Mouse (Mus musculus) common myeloid progenitor, adult 5-6 weeks (primary cell): ENCODE results near the gene Ptprn2. TPM values are rescaled to one million over a fixed set of nuclear protein-coding genes. Genes with fewer than 3 reads are reported as not detected.

Experiments
- ATAC-seq: replicated peaks from 2 replicates; pipeline ENCODE4 v1.8.0; 2016; ENCODE audit warnings: low read depth, mild to moderate bottlenecking, moderate TSS enrichment, inconsistent platforms; ENCODE audit not compliant: poor library complexity, severe bottlenecking
- total RNA-seq: library from RNA; stranded (forward); fragments of 200-1000, 187-1606 nt; gene quantifications from 2 replicates; pipeline ENCODE4 v1.2.3, GENCODE M21; 2017

The Ptprn2 gene
- total RNA-seq, 1 experiment from 2014 or later = not detected

DNA sequence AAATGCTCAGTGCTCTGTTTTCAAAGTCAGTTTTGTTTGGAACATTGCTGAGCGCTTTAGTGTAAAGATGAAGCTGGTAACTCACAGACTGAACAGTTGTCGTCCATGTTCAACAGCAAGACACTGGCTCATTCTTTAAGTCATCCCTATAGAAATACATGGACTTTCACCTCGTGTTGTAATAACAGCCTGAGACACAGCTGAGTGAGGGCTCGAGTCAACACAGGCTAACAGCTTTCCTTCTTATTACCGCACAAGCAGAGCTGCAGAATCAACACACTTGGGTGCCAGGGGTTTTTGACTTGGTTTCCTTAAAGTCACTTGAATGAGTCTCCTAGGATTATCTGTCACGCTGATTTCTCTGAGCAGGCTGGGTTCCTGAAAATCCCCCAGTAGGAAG, 744.8 kb downstream of the Ptprn2 start:
- no peak for ATAC-seq

DNA sequence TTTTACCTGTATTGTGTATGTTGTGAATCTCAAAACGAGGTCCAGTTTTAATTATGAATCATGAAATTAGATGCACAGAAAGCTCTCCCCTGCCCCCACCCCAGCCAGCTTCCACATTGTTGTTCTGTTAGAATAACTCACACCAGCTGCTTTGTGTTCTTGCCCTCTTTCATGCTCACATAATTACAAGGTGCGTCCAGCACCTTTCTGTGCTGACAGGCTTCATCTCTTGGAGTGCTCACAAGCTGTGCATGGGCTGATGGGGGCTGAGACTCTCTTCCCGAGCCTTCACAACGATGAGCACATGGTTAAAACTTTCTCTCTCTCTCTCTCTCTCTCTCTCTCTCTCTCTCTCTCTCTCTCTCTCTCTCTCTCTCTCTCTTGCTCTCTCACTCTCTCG, 746.3 kb downstream of the Ptprn2 start:
- ATAC-seq = no peak

DNA sequence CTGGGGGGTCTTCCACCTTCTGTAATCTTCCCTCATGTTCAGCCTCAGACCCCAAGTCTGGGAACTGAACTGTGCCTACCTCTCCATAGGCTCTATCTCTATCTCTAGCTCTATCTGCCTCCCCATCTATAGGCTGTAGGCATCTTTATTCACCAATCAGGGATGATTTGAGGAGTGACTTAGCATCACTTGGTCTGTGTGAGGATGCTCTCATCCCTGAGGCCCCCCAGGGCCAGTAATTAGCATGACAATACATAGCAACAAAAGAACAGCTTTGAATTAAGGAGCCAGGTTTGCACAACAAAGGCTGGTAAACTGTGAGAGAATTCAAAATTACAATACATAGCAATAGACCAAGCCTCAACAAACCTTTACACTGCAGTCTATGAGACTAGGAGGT, 749.6 kb downstream of the Ptprn2 start:
- no peak for ATAC-seq

DNA sequence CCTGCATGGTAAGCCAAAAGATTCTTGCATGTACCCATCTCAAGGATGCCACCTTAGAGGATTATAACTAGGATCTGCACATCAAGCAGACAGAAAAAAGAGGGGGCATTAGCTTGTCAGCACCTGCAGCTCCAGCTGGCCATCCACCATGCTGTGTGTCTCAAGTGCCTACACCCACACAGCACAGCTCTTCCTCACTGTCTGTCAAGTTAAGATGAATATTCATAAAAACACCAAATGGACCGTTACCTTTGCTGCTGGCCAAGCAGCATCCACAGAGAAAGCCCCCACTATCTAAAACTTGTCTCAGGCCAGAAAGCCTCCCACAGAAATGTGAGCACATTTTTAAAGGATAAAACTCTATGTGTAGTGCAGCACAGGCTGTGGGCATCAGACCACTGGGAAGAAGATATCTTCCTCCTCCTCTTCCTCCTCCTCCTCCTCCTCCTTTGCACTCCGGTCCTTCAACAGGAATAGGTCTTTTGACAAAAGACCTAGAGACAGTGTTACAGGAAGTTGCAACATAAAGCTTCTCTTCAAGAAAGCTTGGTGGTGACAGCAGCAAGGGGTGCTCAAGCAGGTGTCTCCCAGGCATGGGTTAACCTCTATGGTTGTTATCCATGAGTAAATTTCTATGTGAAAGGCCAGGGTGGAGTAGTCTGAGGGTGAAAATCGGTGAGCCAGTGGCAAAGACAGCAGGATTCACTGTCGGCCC, 750.7 kb downstream of the Ptprn2 start:
- ATAC-seq = no peak

DNA sequence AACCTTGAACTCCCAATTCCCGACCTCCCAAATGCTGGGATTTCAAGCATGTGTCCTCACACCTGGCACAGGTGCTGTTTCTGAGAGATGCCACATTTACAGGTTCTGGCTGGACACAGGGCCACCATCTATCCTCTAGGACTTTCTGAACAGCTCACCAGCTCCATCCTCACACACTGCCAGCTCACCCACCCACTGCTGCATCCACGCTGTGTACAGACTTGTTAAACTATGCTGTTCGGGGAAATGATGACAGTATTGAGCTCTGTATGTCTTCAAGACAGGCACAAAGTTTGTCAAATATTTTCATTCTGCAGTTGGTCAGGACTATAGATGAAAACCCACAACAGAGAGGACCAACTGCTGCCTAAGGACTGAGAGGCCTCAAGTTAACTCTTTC, 751.5 kb downstream of the Ptprn2 start:
- no peak for ATAC-seq

DNA sequence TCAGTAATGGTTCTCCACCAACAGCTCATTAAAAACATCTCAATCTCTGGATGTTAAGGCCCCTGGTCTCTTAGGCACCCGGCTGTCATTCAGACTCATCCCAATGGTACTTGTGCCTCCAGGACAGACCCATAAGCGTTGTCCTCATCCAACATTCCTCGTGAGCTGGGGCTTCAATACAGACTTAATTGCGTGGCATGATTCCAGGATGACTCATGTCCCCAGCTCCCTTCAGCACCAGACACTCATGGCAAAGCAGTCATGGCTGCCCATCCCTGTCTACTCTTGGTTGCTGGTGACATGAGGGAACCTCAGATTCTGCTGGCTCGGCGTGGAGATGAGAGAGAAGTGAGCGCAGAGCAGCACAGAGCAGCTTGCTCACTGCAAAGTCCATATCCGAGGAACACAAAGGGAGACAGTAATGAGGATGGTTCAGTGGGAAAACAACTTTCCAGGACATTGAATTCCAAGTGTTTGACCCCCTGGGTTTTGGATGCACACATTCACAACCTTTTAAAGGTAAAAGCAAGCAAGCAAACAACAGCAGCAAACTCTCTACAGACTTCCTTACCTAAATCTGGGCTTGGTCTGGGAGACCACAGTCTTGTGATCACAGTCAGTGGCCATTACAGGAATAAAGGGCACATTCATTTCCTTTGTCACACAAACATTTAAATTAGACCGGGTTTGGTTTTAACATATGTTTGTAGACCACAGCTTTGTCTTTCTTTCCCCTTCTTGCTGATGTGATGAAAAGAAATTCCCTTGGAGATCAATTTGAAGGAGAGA, 754.6 kb downstream of the Ptprn2 start:
- no peak for ATAC-seq

DNA sequence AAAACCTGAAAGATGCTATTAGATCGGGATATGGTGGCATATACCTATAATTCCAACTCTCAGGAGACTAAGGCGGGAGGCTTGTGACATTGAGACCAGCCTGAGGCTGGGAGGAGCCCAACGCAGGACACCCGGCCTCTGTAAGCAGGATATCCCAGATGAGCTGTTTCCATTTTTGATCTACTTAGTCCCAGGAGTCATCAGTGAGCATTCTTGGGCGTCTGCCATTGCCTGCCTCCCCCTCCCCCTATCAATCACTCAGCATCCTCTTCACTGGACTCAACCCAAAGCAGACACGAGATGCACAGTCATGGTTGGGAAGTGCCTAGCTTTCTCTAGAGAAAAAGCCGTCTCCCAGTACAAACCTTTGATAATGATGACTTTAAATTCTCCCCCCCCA, 756.7 kb downstream of the Ptprn2 start:
- ATAC-seq = 0 out of 2 replicates have a peak, but pooled peaks have one; percentile 36

DNA sequence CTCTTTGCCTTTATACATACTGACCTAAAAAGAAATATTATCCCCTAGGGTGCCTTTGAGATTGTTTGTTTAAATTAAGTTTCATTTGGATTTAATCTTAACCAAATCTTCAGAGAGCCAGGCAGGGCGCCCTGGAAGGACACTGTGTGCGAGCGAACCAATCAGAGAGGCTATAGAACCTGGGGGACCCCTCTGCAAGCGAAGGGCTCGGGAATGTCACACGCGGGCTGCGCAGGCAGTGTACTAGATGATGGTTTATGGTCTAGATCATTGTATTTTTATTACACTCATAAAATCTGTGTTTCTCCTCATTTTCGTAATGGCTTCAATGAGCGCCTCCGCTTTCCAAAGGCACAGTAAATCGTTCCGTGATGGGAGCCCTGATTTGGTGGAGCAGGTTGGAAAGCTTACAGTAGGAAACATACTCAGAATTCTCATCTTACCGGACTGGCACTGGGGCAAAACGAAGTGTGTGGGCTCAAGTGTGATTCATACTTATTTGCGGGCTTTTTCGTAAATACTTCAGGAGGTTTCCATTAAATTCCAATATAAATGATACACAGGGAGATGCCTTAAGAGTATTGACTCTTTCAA, 760.5 kb downstream of the Ptprn2 start:
- ATAC-seq = no peak

DNA sequence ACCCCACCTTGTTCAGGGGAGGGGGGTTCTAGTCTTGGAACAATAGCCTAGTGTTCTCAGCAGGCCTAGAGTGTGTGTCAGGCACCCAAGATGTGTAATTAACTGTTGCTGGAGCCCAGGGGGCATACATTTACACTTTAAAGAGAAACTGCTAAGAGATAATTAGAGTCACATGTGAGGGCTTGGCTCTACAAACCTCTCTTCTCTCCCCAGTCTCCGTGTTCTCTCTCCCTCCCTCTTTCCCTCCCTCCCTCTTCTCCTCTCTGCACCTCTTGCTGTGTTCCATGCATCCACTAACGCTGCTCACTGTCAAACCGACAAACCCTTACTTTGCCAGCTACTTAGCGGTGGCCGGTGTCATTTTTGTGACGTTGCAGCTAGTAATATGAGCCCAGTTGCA, 764.9 kb downstream of the Ptprn2 start:
- ATAC-seq = no peak

DNA sequence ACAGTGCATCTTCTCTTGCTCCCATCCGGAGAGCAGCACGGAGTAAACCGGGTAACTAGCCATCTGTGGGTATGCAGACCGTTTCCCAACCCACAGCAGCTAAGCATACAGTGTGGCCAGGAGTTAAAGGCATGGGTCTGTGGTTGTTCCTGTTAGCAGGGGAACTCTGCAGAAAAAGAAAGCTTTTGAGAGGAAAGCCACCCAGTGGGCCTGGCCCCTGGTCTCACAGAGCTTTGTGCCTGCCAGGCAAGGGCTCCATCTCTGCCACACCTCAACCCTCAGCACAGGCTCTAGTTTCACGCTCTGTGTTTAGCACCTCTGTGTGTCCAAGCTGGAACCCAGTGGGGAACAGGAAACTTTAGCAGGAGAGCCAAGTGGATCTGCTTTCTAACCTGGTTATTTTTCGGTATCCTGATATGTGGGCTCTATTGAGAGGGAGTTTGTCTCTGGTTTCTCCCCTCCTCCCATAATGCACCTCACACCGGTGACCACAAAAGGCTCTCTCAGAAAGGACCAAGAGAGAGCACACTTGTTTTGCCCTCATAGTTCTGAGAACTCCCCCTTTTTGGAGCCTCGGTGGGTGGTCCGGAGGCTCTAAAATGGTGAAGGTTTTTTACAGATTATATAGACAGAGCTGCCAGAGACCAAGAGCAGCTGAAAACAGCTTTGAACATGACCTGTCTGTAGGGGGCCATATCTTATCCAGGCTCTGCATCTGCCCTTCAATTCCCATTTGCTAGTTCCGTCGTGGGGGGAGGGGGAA, 766.3 kb downstream of the Ptprn2 start:
- peak; percentile 68 for ATAC-seq

DNA sequence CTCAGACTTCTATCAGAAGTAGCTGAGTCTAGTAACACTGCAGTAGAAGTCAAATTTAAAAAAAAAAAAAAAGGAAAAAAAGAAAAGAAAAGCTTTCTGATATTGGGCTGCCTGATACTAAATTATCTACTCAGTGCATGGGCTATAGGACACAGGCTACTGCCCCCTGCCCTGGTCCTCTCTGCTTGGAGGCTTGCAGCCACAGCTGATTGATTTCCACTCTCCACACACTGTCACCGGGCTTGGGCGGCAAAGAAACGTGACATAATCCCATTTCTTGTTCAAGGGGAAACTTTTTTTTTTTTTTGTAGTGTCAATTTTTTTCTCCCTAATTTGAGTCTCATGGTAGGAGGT, 766.9 kb downstream of the Ptprn2 start:
- peak; percentile 34 for ATAC-seq

DNA sequence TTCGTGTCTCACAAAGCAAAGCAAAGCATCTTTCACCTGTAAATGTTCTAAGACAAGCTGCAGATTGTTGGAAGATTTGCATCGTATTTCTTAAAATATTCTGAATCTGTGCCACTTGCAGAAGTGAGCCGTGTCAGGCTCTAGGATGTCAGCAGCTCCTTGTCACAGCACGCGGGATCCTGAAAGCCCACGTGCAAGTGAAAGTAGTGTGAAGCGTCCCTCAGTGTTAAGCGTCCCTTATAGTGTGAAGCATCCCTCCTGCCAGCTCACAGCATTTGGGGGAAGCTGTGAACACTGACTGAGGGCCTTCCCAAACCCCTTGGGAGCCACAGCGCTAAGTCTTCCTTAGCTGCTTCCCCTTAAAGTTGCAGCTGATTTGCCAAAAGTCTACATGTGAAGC, 768.8 kb downstream of the Ptprn2 start:
- no peak for ATAC-seq

DNA sequence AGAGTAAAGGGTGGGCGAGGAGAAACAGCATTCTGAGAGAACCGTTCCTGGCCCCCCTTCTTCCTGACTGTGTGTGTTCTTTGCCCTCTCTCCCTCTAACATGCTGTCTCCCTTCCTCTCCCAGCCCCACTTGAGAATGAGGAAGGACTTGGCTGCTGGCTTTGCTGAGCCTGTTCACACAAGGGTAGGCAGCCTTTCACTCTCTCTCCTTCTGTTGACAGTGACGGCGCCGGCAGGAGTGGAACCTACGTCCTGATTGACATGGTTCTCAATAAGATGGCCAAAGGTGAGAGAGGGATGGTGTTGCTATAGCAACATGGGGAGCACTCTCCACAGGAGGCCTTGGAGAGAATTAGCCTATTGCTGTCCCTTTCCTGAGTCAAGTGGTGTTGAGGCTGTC, 769.8 kb downstream of the Ptprn2 start:
- ATAC-seq = peak; percentile 51

DNA sequence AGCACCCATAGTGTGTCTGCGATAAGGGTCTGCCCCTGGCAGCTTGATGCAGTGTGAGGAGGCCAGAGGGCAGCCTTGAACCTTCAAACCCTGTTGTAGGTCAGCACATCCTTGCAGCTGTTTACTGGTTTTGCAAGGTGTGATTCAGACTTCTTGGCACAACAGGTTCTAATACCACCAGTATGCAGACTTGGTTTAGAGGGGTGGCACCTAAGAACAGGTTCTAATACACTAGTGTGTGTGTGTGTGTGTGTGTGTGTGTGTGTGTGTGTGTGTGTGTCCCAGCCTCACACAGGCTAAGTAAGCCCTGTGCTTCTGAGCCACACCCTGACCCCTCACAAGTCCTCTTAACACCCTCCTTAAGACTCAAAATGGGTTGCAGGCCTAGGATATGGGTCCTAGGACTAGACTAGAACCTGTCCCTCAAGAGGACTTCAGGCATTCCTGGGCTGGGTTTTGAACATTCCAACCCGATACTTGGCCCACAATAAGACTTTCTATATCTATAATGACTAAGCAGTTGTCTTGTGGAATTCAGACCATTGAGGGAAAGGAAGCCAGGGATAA, 770.3 kb downstream of the Ptprn2 start:
- no peak for ATAC-seq

DNA sequence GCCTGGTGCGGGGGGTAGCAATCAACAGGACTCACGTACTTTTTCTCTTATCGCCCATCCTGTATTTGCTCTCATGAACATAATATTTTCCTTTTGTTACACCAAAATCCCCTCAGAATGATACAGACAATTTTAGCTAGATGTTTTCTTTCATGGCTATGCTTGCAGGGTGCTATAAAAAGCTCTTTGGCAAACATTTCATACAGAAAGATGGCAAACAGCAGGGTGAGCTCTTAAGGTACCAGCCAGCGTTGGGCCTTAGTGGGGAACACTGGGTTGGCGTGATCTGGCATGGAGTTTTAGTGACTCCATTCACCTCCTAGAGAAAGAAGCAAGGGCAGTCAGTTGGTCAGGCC, 771.3 kb downstream of the Ptprn2 start:
- ATAC-seq = no peak

DNA sequence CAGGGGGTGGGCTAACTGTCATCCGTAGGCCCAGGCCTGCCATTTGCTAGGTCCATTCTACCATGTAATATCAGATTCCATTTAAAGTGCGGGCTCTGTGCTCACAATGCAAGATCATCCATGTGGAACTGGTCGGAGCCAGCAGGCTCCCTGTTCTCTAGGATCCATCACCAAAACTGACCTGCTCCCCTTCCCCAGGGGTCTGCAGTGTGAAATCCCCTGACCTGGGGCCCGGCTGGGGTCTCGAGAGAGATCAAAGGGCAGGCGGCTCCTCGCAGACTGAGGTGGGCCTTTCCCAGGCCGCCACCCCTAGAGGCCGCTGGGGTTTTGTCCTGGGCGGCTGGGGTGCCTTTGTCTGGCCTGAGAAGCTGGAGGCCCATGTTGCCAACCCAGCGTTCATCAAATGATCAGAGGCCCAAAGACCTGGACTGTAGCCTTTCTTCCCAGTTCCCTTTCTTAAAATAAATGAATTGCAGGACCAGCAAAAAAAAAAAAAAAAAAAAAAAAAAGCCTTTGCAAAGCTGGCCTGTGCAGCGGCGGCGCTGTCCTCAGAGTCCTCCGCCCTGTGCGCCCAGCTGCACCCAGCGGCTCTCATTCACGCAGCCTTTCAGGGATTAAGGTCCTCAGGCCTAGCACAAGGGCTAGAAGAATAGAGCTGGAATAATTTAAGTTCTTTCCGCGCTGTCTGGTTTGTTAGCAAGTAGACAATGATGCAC, 771.8 kb downstream of the Ptprn2 start:
- ATAC-seq = no peak

DNA sequence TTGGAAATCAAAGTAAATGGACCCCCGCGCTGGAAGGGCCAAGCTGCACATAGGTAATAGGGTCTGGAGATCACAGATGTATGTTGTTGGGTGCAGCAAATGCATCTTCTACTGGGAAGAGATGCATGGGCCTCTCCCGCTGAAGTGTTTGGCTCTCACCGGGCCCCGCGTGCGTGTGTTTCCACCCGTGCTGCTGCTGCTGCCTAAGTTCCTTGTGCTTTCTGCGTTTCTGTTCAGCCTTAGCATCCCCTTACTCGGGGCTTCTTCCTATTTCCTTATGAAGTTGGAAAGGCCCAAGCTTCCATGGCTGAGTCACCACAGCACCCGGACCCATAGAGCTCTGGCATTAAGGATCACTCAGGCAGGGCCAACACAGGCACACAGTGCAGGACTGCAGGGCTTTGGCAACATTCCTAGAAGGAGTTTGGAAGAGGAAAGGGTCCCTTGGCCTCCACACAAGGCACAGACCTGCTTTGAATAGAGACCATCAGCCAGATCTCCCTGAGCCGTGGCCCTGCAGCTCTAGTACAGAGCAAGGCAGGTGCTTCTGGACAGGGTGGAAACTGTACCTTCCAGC, 772.5 kb downstream of the Ptprn2 start:
- ATAC-seq = no peak

DNA sequence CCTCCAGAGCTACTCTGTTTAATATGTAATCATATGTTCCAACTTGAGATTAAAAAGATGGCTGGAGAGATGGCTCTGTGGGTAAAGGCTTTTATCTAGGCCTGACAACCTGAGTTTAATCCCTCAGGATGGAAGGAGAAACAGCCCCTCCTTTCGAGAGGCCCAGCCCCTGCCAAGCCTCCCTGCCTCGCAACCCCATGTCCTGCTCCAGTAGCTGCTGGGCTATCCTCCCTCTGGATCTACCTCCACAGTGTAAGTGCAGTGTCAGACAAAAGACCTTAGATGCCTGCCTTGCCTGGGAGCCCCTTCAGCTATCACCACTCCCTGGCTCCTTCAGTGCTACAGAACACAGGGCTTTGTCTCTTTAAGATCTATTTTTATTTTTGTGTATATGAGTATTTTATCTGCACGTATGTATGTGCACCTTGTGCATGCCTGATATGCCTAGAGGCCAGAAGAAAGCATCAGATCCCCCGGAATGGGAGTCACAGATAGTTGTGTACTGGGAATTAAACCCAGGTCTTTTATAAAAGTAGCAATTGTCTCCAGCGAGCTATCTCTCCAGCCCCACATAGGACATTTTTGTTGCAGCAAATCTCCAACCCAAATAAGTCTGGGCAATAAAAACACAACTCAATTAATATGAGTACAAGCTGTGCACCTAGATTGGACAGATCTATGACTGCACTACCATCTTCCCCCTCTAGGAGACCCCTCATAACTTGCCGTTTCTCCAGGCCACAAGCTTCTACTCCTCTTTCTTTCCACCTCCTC, 775.1 kb downstream of the Ptprn2 start:
- no peak; the same call in 1 of the 2 replicates for ATAC-seq

DNA sequence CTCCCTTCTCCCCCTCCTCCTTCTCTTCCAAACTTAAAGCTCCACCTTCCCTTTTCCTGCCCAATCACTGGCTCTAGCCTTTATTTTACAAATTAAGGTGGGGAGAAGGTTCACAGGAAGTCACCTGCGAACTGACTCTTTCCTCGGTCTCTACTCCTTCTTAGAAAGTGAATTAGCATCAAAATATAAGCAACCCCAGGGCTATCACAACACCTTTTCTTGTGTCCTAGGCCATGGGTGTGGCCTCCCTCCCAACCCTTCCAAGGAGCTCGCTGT, 775.6 kb downstream of the Ptprn2 start:
- no peak for ATAC-seq
